Mouse (Mus musculus) spleen, postnatal 4 days (tissue): ENCODE data around the gene Ripk1.

ENCODE experiments used
- DNase-seq, 2 experiments: peaks; one replicate each; pipeline ENCODE4 v3.0.0; 2022; ENCODE audit warnings: low spot score in 2 of 2

Ripk1 gene

GRCm38 (mm10) chr13:34076561-34077491 is 74.7 kb downstream of the Ripk1 start:
- peak; percentile 19 to 65 for DNase-seq

DNA sequence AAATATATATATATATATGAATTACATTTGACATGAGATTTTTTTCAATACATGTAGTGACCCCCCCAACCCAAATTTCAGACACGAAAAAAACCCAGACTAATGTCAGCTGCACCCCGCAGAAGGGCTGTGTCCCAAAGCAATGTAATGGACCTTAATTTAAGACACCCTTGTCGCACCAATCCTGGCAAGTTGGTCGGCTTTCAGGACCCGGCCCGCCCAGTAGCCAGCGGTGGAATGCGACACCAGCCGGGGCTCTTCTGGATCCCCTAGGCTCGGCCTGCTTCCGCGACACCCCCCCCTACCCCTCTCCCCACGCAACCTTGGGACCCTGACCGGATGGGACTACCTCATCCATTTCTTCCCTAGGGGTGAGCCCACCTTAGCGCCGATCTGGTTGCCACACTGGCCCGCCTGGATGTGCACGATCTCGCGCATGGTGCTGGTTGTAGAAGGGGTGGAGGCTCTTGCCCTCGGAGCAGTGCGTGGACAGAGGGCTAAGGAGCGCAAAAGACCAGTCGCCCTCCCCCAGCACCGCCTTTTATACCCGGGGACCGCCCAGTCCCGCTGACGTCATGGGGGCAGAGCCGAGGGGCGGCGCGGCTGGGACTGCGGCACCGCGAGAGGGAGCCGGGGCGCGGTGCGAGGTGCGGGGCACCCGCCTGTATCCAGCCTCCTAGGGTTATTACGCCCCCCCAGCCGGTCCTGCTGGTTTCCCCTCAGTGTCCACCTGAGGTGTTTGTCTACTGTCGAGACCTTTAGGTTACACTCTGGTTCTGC is 75.5 kb downstream of the Ripk1 start, which contains the start of gene Tubb2a:
Gene Tubb2a, minus strand, starts transcription at position 516 of the 780 bp plus-strand sequence.
- DNase-seq = peak; percentile 92 to 97

DNA sequence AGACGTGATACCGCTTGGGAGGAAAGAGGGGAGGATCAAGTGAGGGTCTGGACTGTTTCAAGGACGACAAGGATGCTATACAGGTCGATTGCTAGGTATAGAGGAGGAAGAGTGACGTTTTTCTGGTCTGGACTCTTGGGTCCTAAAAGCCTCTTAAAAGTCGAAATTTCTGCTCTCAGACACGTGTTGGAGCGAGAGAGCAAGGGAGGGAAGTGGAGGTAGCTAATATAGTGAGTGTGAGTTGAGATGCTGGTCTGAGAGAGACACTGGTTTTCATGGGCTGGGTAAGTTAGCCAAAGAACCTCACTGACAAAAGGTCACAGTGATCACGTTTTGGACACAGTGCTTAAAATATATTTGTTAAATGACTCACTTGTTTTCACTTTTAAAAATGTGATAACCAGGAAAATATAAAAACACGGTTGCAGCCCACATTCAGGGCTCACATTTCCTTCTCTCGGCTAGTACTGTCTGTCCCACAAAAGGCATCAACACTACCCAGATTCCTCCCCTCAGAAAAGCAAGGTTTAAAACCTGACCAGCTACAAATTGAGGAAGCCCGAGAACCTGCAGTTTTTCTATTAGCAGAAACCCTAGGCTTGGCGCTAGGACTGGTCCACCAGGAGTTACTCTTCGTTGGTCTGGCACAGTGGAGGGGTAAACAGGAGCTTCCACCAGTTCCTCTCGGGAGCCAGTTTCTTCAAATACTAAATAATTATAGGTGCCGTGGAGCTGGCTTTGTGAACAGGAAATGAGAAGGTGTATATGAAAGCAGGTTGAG is 76.5 kb downstream of the Ripk1 start:
- DNase-seq = no peak

- no peak for DNase-seq
Measured at GRCm38 (mm10) chr13:34079801-34080200, 77.6 kb downstream of the Ripk1 start.

DNA sequence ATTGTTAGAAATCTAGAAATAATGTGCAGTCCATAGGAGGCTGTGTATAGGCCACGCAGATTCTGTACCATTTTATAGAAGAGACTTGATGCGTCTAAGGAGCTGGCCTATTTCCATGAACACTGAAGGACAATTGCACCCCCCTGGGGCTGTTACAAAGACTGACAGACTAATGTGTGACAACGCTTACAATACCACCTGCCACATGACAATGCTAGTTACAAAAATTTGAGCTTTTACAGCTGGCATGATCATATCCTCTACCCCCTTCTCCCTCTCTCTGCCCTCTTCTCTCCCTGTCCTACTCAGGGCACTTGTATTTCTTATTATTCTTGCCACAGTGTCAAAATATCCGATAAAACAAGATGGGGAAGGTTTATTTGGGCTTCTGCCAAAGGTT is 79.8 kb downstream of the Ripk1 start:
- no peak for DNase-seq

GRCm38 (mm10) chr13:34084026-34084750 is 82.0 kb downstream of the Ripk1 start:
- no peak for DNase-seq
